Mouse (Mus musculus) hindbrain, embryonic 11.5 days (tissue): ENCODE measurements around the gene Telo2. TPM values are rescaled to one million over a fixed set of nuclear protein-coding genes. Genes with fewer than 3 reads are reported as not detected.

Source experiments
- ATAC-seq: fragments of 200-750 bp; cut with Nextera tagmentation; 2 replicates; pipeline ENCODE4 v1.8.0; 2017; ENCODE audit warnings: mild to moderate bottlenecking, moderate TSS enrichment, moderate library complexity; ENCODE audit not compliant: low FRiP score
- DNase-seq: peaks from one replicate; pipeline ENCODE4 v3.0.0-alpha.2; 2015; ENCODE audit warnings: low spot score
- H3K27ac ChIP-seq: fragments of 300-500 bp; sonication (generic); 2 replicates; pipeline ENCODE4 v1.5.1; 2014; ENCODE audit warnings: mild to moderate bottlenecking, low read depth, low read length
- H3K27me3 ChIP-seq: fragments of 300-500 bp; sonication (generic); 2 replicates; pipeline ENCODE4 v1.6.1; 2014; ENCODE audit warnings: mild to moderate bottlenecking, low read length, moderate library complexity, mixed read lengths; ENCODE audit not compliant: control insufficient read depth, insufficient read depth
- H3K36me3 ChIP-seq: fragments of 300-500 bp; sonication (generic); 2 replicates; pipeline ENCODE4 v1.6.1; 2014; ENCODE audit warnings: mild to moderate bottlenecking, low read length, moderate library complexity, mixed read lengths; ENCODE audit not compliant: control insufficient read depth, insufficient read depth
- H3K4me1 ChIP-seq: fragments of 300-500 bp; sonication (generic); replicated peaks from 2 replicates; pipeline ENCODE4 v1.6.1; 2014; ENCODE audit warnings: low read length, mixed read lengths; ENCODE audit not compliant: control insufficient read depth, insufficient read depth
- H3K4me2 ChIP-seq: fragments of 300-500 bp; sonication (generic); replicated peaks from 2 replicates; pipeline ENCODE4 v1.6.1; 2014; ENCODE audit warnings: mild to moderate bottlenecking, low read depth, low read length
- H3K4me3 ChIP-seq: fragments of 300-500 bp; sonication (generic); 2 replicates; pipeline ENCODE4 v1.5.1; 2014; ENCODE audit warnings: low read depth, low read length
- H3K9ac ChIP-seq: fragments of 300-500 bp; sonication (generic); 2 replicates; pipeline ENCODE4 v1.6.1; 2014; ENCODE audit warnings: low read depth, low read length
- H3K9me3 ChIP-seq: fragments of 300-500 bp; sonication (generic); 2 replicates; pipeline ENCODE4 v1.6.1; 2016; ENCODE audit warnings: low read length; ENCODE audit not compliant: control insufficient read depth
- WGBS: fragments of 180-500 bp; shearing (Covaris S2); extraction: QIAGEN DNeasy Blood & Tissue Kit; methylation state at CpG from one replicate; pipeline ENCODE4 v1.1.7; 2014; 5-methylcytosine and 5-hydroxymethylcytosine counted together
- polyA plus RNA-seq: library from polyadenylated mRNA; unstranded; fragments of >200 nt; fragmentation: Nextera tagmentation; extraction: Ambion mirVana; gene quantifications from 2 replicates; pipeline ENCODE4 v1.2.1, GENCODE M21; 2014

Telo2 gene
- polyA plus RNA-seq, 1 experiment from 2014 or later, result 28.8 TPM

DNA sequence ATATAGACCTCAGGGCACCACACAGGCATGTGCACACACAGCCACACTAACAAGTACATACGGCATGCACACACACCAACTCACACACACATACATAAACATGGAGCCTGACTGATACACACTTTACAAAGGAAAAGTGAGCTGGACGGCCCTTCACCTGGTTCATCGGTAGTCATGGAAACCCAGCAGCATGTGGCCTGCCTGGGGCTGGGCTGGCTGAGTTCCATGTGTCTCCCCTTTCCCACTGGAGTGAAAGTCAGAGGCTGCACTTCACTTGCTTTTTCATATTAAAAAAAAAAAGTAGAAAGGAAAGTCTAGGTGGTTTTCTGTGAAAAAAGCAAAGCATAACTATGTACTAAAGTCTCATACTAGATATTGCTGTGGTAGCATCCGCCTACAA lies 52.5 kb downstream of the Telo2 start:
- DNase-seq (no peak), ATAC-seq (no peak)
- Histone ChIP-seq H3K36me3 (no peaks in the 10 kb centered on the region), H3K4me2 (no peak overlapping the region), H3K4me1 (no peaks in the 10 kb centered on the region), H3K9ac (no peak overlapping the region), H3K27me3 (no peaks in the 10 kb centered on the region), H3K4me3 (no peak overlapping the region), H3K27ac (no peak overlapping the region), H3K9me3 (no peaks in the 10 kb centered on the region)
- 81% methylated on average over 4 of the region's 4 CpGs for WGBS

DNA sequence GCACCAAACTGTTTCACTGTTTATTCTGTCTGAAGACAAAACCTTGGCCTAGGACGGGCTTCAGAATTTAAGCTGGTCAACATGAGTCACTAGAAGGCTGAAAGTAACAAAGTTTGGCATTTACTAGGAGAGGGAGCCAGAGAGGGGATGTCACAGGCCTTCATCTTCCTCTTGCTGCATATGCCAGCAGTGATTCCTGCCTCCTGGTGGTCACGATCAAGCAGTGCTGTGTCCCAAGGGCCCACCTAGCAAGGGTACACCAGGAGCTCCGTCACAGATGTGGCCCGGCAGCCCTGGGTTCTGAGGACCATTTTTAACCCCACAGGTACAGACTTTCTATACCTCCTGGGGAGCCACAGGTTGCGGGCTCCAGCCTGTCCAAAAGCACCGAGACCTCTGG lies 58.7 kb downstream of the Telo2 start:
- Histone ChIP-seq H3K27me3 (no peaks in the 10 kb centered on the region), H3K36me3 (no peaks in the 10 kb centered on the region), H3K4me1 (no peaks in the 10 kb centered on the region), H3K9me3 (no peaks in the 10 kb centered on the region), H3K4me2 (no peak overlapping the region), H3K4me3 (no peak overlapping the region), H3K27ac (no peak overlapping the region), H3K9ac (no peak overlapping the region)
- ATAC-seq (no peak), DNase-seq (no peak)
- 84% methylated on average over 6 of the region's 6 CpGs for WGBS

DNA sequence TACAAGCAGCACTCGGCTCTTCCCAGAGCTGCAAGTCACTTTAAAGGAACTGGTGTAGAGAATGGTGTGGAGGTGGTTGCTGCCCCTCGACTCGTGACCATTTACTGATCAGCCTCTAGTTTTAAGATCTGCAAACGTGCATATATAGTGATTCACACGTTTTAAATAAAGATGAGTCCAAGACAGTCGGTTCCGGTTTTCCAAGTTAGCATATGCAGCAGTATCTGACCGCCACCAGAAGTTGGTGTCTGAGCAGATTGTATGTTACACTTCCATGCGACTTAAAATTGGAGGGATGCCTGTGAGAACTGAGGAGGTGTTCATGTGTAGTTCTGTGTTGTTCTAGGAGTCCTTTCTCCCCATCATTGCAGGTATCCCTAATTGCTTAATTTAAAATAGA lies 62.5 kb downstream of the Telo2 start:
- Histone ChIP-seq H3K4me3 (no peak overlapping the region), H3K4me1 (no peaks in the 10 kb centered on the region), H3K27me3 (no peaks in the 10 kb centered on the region), H3K9me3 (no peaks in the 10 kb centered on the region), H3K9ac (no peak overlapping the region), H3K27ac (no peak overlapping the region), H3K36me3 (no peaks in the 10 kb centered on the region), H3K4me2 (no peak overlapping the region)
- ATAC-seq, result no peak
- DNase-seq, result no peak
- WGBS, result 84% methylated on average over 9 of the region's 9 CpGs

Other genes with a start within 250 kb of the Telo2 start
- gene Igfals, start 250.0 kb downstream of the Telo2 start, polyA plus RNA-seq, result 0.12 and 0.40 TPM in 2 replicates
- gene Nubp2, start 229.6 kb downstream of the Telo2 start, polyA plus RNA-seq, result 77.6 and 84.2 TPM in 2 replicates
- 43.4 and 46.5 TPM in 2 replicates for gene Spsb3, start 229.3 kb downstream of the Telo2 start, polyA plus RNA-seq
- gene Eme2, start 220.9 kb downstream of the Telo2 start, polyA plus RNA-seq, result 22.7 and 24.2 TPM in 2 replicates
- 70.5 and 73.3 TPM in 2 replicates for gene Mrps34, start 220.9 kb downstream of the Telo2 start, polyA plus RNA-seq
- gene Nme3, start 219.5 kb downstream of the Telo2 start, polyA plus RNA-seq, result 45.9 and 49.7 TPM in 2 replicates
- gene Mapk8ip3, start 179.0 kb downstream of the Telo2 start, polyA plus RNA-seq, result 39.1 and 50.9 TPM in 2 replicates
- gene Jpt2, start 155.3 kb downstream of the Telo2 start, polyA plus RNA-seq, result 214 and 237 TPM in 2 replicates
- 11.2 and 15.1 TPM in 2 replicates for gene Cramp1l, start 100.2 kb downstream of the Telo2 start, polyA plus RNA-seq
- gene Ift140, start 99.9 kb downstream of the Telo2 start, polyA plus RNA-seq, result 15.9 and 17.5 TPM in 2 replicates
- 9.3 and 10.7 TPM in 2 replicates for gene Tmem204, start 32.4 kb downstream of the Telo2 start, polyA plus RNA-seq
- not detected in 2 replicates for gene Ptx4, start 4.8 kb upstream of the Telo2 start, polyA plus RNA-seq
- 16.6 and 18.7 TPM in 2 replicates for gene Clcn7, start 17.4 kb upstream of the Telo2 start, polyA plus RNA-seq
- gene Ccdc154, start 46.5 kb upstream of the Telo2 start, polyA plus RNA-seq, result not detected in 2 replicates
- gene Gm38655, start 59.5 kb upstream of the Telo2 start, polyA plus RNA-seq, result not detected in 2 replicates
- 35.2 and 36.4 TPM in 2 replicates for gene BC003965, start 68.6 kb upstream of the Telo2 start, polyA plus RNA-seq
- gene Unkl, start 72.4 kb upstream of the Telo2 start, polyA plus RNA-seq, result 4.3 and 4.5 TPM in 2 replicates
- gene Gnptg, start 124.2 kb upstream of the Telo2 start, polyA plus RNA-seq, result 51.5 and 57.2 TPM in 2 replicates
- gene Tsr3, start 124.2 kb upstream of the Telo2 start, polyA plus RNA-seq, result 60.3 and 64.9 TPM in 2 replicates
- 2.0 and 4.4 TPM in 2 replicates for gene Baiap3, start 140.4 kb upstream of the Telo2 start, polyA plus RNA-seq
- gene Ube2i, start 158.7 kb upstream of the Telo2 start, polyA plus RNA-seq, result 781 and 835 TPM in 2 replicates
- gene Prss34, start 182.4 kb upstream of the Telo2 start, polyA plus RNA-seq, result not detected in 2 replicates
- gene Prss28, start 192.7 kb upstream of the Telo2 start, polyA plus RNA-seq, result not detected in 2 replicates
- gene Prss29, start 202.7 kb upstream of the Telo2 start, polyA plus RNA-seq, result not detected in 2 replicates
- not detected in 2 replicates for gene Tpsab1, start 229.6 kb upstream of the Telo2 start, polyA plus RNA-seq